Mouse (Mus musculus): ENCODE results near the gene Setmar.

- no peak for TF ChIP-seq CTCF (conservative IDR thresholded peaks at IDR 0.05; ENCODE audit: low read length)
- no peak for TF ChIP-seq NANOG (IDR thresholded peaks at IDR 0.05; ENCODE audit: borderline replicate concordance, low read length)
These were observed 28.6 kb downstream of the Setmar start for GRCm38 (mm10) chr6:108093449-108093848.
